Mouse (Mus musculus) kidney, postnatal 14 days (tissue): ENCODE data around the gene Prelid3b.

Experiments
- DNase-seq: peaks from one replicate; pipeline ENCODE4 v3.0.0; 2022; ENCODE audit warnings: mixed read lengths

Prelid3b gene

GRCm38 (mm10) chr2:174459365-174459764, 13.5 kb downstream of the Prelid3b start:
- DNase-seq = no peak

- DNase-seq = no peak
Measured at GRCm38 (mm10) chr2:174453681-174454080, 19.2 kb downstream of the Prelid3b start.

- no peak for DNase-seq
Measured at GRCm38 (mm10) chr2:174450353-174450752, 22.5 kb downstream of the Prelid3b start, which contains the start of gene Tubb1. TSS of gene Tubb1 (plus strand) at chr2:174450695.

- DNase-seq = no peak
Measured at GRCm38 (mm10) chr2:174448405-174448804, 24.5 kb downstream of the Prelid3b start.

GRCm38 (mm10) chr2:174446905-174447304, 26.0 kb downstream of the Prelid3b start:
- DNase-seq = no peak

GRCm38 (mm10) chr2:174446492-174446891, 26.4 kb downstream of the Prelid3b start:
- DNase-seq = no peak

- no peak for DNase-seq
Measured at GRCm38 (mm10) chr2:174445018-174445417, 27.9 kb downstream of the Prelid3b start.

GRCm38 (mm10) chr2:174444359-174444758, 28.5 kb downstream of the Prelid3b start:
- no peak for DNase-seq

GRCm38 (mm10) chr2:174443046-174443445, 29.8 kb downstream of the Prelid3b start:
- no peak for DNase-seq

- DNase-seq = no peak
Measured at GRCm38 (mm10) chr2:174442460-174442859, 30.4 kb downstream of the Prelid3b start.

GRCm38 (mm10) chr2:174441898-174442297, 31.0 kb downstream of the Prelid3b start:
- DNase-seq = no peak

GRCm38 (mm10) chr2:174439961-174440360, 32.9 kb downstream of the Prelid3b start:
- DNase-seq = no peak

GRCm38 (mm10) chr2:174439450-174439838, 33.4 kb downstream of the Prelid3b start:
- DNase-seq = no peak

GRCm38 (mm10) chr2:174438737-174439449, 34.0 kb downstream of the Prelid3b start, which contains the start of gene Ctsz:
TSS of gene Ctsz (minus strand) at chr2:174439039.
- DNase-seq = peak; percentile 82

GRCm38 (mm10) chr2:174438181-174438580, 34.7 kb downstream of the Prelid3b start:
- DNase-seq = no peak

- DNase-seq = no peak
Measured at GRCm38 (mm10) chr2:174437697-174437982, 35.2 kb downstream of the Prelid3b start.

- DNase-seq = no peak
Measured at GRCm38 (mm10) chr2:174436916-174437696, 35.8 kb downstream of the Prelid3b start.

- no peak for DNase-seq
Measured at GRCm38 (mm10) chr2:174436076-174436701, 36.7 kb downstream of the Prelid3b start.

GRCm38 (mm10) chr2:174434943-174435342, 37.9 kb downstream of the Prelid3b start:
- DNase-seq = no peak

- DNase-seq = no peak
Measured at GRCm38 (mm10) chr2:174428996-174429591, 43.8 kb downstream of the Prelid3b start.

GRCm38 (mm10) chr2:174428076-174428835, 44.6 kb downstream of the Prelid3b start:
- no peak for DNase-seq

- no peak for DNase-seq
Measured at GRCm38 (mm10) chr2:174426856-174427255, 46.0 kb downstream of the Prelid3b start.
